Mouse (Mus musculus) limb, embryonic 14.5 days (tissue): ENCODE measurements at regions not wholly inside any gene's neighbourhood (a gene's known extent, or its start where the extent isn't known, plus 50 kb on each side); places are given as distances from the start of the nearest gene placed in this dataset.

ENCODE experiments used
- ATAC-seq: fragments of 200-750 bp; cut with Nextera tagmentation; 2 replicates; pipeline ENCODE4 v1.8.0; 2017; ENCODE audit warnings: low read depth, moderate number of reproducible peaks, moderate TSS enrichment; ENCODE audit not compliant: low FRiP score
- DNase-seq: peaks from one replicate; pipeline ENCODE4 v3.0.0-alpha.2; 2015; ENCODE audit warnings: low spot score
- H3K27ac ChIP-seq: fragments of 300-500 bp; sonication (generic); replicated peaks from 2 replicates; pipeline ENCODE4 v1.5.1; 2014; ENCODE audit warnings: low read depth, mild to moderate bottlenecking, low read length, moderate library complexity, mixed read lengths
- H3K27me3 ChIP-seq: fragments of 300-500 bp; sonication (generic); 2 replicates; pipeline ENCODE4 v1.6.1; 2014; ENCODE audit warnings: low read length, mixed read lengths; ENCODE audit not compliant: control insufficient read depth, insufficient read depth
- H3K36me3 ChIP-seq: fragments of 300-500 bp; sonication (generic); 2 replicates; pipeline ENCODE4 v1.6.1; 2014; ENCODE audit warnings: mild to moderate bottlenecking, low read length, moderate library complexity, mixed read lengths; ENCODE audit not compliant: control insufficient read depth, insufficient read depth
- H3K4me1 ChIP-seq: fragments of 300-500 bp; sonication (generic); 2 replicates; pipeline ENCODE4 v1.6.1; 2014; ENCODE audit warnings: antibody characterized with exemption, low read length, mixed read lengths; ENCODE audit not compliant: control insufficient read depth, insufficient read depth
- H3K4me2 ChIP-seq: fragments of 300-500 bp; sonication (generic); replicated peaks from 2 replicates; pipeline ENCODE4 v1.6.1; 2014; ENCODE audit warnings: low read depth, mild to moderate bottlenecking, low read length, moderate library complexity; ENCODE audit not compliant: severe bottlenecking
- H3K4me3 ChIP-seq: fragments of 300-500 bp; sonication (generic); replicated peaks from 2 replicates; pipeline ENCODE4 v1.5.1; 2014; ENCODE audit warnings: low read length
- H3K9ac ChIP-seq: fragments of 300-500 bp; sonication (generic); 2 replicates; pipeline ENCODE4 v1.6.1; 2014; ENCODE audit warnings: mild to moderate bottlenecking, low read depth, low read length, moderate library complexity; ENCODE audit not compliant: severe bottlenecking
- H3K9me3 ChIP-seq: fragments of 300-500 bp; sonication (generic); 2 replicates; pipeline ENCODE4 v1.6.1; 2016; ENCODE audit warnings: low read length; ENCODE audit not compliant: control insufficient read depth
- POLR2A ChIP-seq: fragments of 200-500 bp; IDR thresholded peaks from 2 replicates; pipeline ENCODE4 v1.8.0; 2012; ENCODE audit warnings: inconsistent platforms, mild to moderate bottlenecking, moderate library complexity, borderline replicate concordance; ENCODE audit not compliant: insufficient read depth, insufficient read length; ENCODE audit errors: extremely low read depth
- whole genome bisulfite sequencing: fragments of 180-500 bp; shearing (Covaris S2); extraction: QIAGEN DNeasy Blood & Tissue Kit; methylation state at CpG from one replicate; pipeline ENCODE4 v1.1.7; 2014; 5-methylcytosine and 5-hydroxymethylcytosine counted together

- DNase-seq, result no peak
- no peak overlapping the region for H3K9ac ChIP-seq
- H3K27me3 ChIP-seq, result no peaks in the 10 kb centered on the region
- H3K4me2 ChIP-seq, result no peak overlapping the region
- 36% methylated on average over 4 of the region's 4 CpGs for WGBS
- no peak overlapping the region for H3K27ac ChIP-seq
- no peak overlapping the region for H3K4me3 ChIP-seq
- H3K4me1 ChIP-seq, result peaks cover 12% of the 10 kb centered on the region; the same call in 1 of the 2 replicates
- ATAC-seq, result no peak
- no peak for TF ChIP-seq POLR2A
- H3K36me3 ChIP-seq, result no peaks in the 10 kb centered on the region
- H3K9me3 ChIP-seq, result no peaks in the 10 kb centered on the region
Measured at GRCm38 (mm10) chr14:25294226-25294625, 164.8 kb upstream of the Zmiz1 start.

DNA sequence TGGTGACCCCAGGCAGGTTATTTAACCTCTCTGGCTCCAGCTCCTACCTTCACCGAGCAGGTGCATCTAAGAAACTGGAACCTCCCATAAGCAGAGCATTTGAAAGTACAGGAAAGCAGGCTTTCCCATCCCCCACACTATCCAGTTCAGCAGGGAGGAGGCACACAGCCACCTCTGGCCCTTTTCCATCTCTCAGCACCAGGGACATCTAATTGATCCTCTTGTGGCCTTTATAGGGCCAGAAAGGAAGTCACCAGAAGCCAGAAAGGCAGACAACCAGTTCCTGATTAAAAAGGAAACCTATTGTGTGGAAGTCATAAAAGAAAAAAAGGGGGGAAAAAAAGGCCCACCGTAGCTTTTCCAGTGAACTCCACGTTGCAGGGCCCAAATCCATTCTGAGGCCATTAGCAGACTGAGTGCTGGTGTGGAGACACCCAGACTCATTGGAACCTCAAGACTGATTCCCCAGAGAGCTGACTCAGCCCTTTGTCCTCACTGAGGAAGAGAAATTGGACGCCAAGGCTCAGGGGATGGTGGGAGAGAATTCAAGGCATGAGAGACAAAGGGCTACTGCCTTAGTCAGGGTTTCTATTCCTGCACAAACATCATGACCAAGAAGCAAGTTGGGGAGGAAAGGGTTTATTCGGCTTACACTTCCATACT lies 163.2 kb upstream of the Zmiz1 start:
- Histone ChIP-seq H3K27ac (no peak overlapping the region), H3K27me3 (no peaks in the 10 kb centered on the region), H3K4me2 (no peak overlapping the region), H3K36me3 (no peaks in the 10 kb centered on the region), H3K4me3 (no peak overlapping the region), H3K4me1 (peaks cover 12% of the 10 kb centered on the region; the same call in 1 of the 2 replicates), H3K9ac (no peak overlapping the region), H3K9me3 (no peaks in the 10 kb centered on the region)
- no peak for DNase-seq
- WGBS, result 34% methylated on average over 4 of the region's 5 CpGs
- no peak for ATAC-seq
- TF ChIP-seq POLR2A, result no peak

- Histone ChIP-seq H3K9ac (no peak overlapping the region), H3K9me3 (no peaks in the 10 kb centered on the region), H3K27ac (no peak overlapping the region), H3K4me2 (no peak overlapping the region), H3K4me1 (peaks cover 16% of the 10 kb centered on the region), H3K36me3 (no peaks in the 10 kb centered on the region), H3K27me3 (no peaks in the 10 kb centered on the region), H3K4me3 (no peak overlapping the region)
- DNase-seq, result no peak
- 78% methylated on average over 3 of the region's 3 CpGs for WGBS
- ATAC-seq, result no peak
- no peak for TF ChIP-seq POLR2A
Measured at GRCm38 (mm10) chr14:25299673-25300190, 159.3 kb upstream of the Zmiz1 start.

DNA sequence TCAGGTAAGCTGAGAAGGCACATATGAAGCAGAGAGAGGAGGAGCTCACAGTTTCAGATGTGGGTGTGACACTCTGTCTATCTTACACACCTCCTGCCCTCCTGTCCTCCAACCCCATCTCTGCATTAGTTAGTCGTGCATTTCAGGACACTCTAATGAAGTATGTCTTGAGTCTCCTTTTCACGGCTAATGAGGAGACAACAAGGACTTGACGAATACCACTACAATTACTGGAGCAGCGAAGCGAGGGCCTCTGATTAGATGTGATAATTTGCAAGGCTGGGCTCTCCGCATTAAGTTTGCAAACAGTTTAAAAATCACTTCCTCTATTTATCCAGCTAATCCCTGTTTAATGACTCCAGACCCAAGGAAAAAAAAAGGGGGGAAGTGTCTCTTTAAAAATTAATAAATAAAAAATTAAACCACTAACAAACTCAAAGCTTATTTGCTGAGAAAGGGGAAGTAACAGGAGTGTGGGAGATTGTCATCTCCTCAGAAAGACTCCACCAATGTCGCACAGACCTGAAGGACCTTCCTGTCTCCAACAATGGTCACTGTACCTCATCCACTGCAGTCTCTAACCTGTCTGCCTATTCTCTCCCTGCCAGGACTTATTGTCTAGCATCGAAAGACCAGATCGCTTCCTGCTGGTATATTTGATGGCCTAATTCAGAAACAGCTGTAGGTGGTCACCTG lies 157.5 kb upstream of the Zmiz1 start:
- Histone ChIP-seq H3K9me3 (no peaks in the 10 kb centered on the region), H3K36me3 (no peaks in the 10 kb centered on the region), H3K4me1 (peaks cover 18% of the 10 kb centered on the region), H3K4me3 (no peak overlapping the region), H3K4me2 (no peak overlapping the region), H3K27ac (no peak overlapping the region), H3K9ac (no peak overlapping the region), H3K27me3 (no peaks in the 10 kb centered on the region)
- WGBS, result 36% methylated on average over 9 of the region's 9 CpGs
- no peak for DNase-seq
- no peak for TF ChIP-seq POLR2A
- ATAC-seq, result no peak

DNA sequence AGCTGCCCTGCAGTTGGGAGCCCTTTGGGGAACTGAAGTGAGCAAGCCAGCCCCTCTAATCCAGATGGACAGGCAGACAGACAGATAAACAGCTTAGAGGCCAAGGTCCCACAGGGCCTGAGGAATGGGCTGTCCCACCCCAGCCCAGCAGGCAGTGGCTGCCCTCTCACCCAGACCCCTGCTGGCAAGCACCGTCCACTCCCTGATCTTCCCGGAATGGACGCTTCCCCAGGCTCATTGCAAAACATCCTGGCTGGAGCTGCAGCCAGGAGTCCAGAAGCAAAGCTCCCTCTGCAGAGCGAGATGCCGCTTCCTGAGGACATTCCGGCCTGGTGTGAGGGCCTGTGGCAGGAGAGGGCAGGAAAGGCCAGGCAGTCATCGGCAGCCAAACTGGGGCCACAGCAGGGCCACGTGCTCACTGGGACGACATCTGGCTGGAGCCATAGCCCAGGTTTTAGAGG lies 154.6 kb upstream of the Zmiz1 start:
- peaks cover 18% of the 10 kb centered on the region for H3K4me1 ChIP-seq
- H3K36me3 ChIP-seq, result no peaks in the 10 kb centered on the region
- ATAC-seq (peak; percentile 27; the same call in 1 of the 2 replicates), DNase-seq (no peak)
- peak overlapping the region; percentile 13; the same call in 1 of the 2 replicates for H3K4me2 ChIP-seq
- peak overlapping the region; percentile 28; the same call in 1 of the 2 replicates for H3K9ac ChIP-seq
- peak overlapping the region; percentile 64 for H3K27ac ChIP-seq
- WGBS, result 11% methylated on average over 9 of the region's 9 CpGs
- no peak overlapping the region for H3K4me3 ChIP-seq
- TF ChIP-seq POLR2A, result no peak
- no peaks in the 10 kb centered on the region for H3K9me3 ChIP-seq
- no peaks in the 10 kb centered on the region for H3K27me3 ChIP-seq
